Mouse (Mus musculus) left cerebral cortex, adult 11 months (tissue): Measurements from ENCODE around the gene Tdrd9.
A peak's percentile ranks its signal among the peaks of the same experiment; 100 is the strongest.
"Not testable (repeated sequence)": the region's sequence is repeated elsewhere in the genome, so short reads cannot be mapped to it uniquely, and the experiment has no call there.

ENCODE experiments used
- DNase-seq: peaks from one replicate; pipeline ENCODE4 v3.0.0; 2022; ENCODE audit warnings: low spot score

Gene Tdrd9

DNA sequence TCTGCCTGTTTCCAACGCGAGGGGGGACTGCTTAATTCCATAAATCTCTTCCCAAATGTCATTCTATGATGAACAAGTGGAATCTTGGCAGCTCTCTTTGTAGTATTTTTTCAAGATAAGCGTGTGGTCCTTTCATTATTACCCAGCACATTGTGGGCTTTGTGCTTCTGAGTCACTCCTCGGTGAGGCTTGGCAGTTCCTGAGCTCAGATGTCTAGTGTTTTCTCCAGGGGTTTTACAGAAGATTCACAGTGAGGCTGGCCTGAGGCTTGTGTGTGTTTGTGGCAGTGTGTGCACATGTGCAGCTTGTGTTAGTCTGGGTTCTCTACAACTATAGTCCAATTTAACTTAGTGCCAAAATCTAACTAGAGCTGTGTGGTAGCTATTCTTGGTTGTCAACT lies 56.0 kb downstream of the Tdrd9 start:
- DNase-seq: no peak

GRCm38 (mm10) chr12:112033409-112033975 lies 62.1 kb downstream of the Tdrd9 start:
- no peak for DNase-seq

- not testable (repeated sequence) for DNase-seq
These were observed 64.2 kb downstream of the Tdrd9 start for GRCm38 (mm10) chr12:112035341-112036100.

DNA sequence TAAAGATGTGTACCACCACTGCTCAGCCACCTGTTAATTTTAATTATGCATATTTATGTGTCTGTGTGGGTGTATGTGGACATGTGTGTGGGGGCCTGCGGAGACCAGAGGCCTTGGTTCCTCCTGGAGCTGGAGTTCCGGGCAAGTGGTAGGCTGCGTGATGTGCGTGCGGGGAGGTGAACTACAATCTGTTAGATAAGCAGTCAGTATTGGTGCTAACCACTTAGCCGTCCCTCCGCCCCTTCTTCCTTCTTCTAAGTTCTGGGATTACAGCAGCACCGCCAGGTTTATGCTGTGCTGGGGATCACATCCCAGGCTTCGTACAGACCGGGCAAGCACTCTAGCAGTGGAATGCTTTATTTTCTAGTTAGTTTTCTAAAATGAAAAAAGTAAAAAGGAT lies 67.1 kb downstream of the Tdrd9 start:
- no peak for DNase-seq

DNA sequence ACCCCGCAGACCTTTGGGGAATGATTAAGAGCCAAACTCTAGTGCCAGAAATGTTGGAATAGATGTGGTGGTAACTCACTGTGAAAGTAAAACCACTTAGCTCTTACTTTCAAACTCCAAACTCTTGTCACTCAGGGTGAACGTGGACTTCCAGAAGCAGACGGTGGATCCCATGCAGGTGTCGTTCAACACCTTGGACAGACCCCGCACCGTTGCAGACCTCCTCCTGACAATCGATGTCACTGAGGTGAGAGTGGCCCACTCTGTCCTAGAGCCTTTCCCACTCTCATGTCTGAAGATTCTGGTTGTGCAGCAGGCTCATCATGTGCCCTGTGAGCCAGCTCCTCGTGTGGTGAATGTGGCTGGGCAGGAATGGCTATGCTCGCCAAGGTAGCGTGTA lies 67.8 kb downstream of the Tdrd9 start:
- no peak for DNase-seq

- DNase-seq: no peak
These were observed 71.3 kb downstream of the Tdrd9 start for GRCm38 (mm10) chr12:112042681-112043080.

DNA sequence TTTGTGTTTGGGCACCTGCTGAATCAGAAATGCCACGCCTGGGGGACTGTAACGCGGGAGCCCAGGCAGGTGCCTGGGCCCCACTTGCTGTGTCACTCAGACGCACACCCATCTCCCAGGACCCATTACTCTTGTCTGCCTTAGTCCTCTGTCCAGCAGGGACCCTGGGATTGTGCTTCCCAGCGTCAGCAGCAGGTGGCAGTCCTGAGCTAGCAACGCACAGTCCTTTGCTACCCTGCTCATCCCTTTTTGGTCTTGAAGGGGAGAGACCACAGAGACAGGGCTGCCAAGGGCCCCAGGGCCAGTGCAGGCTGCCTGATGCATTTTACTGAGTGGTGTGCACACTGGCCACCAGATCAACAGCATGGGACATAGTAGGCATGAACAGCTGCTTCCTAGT lies 106.3 kb downstream of the Tdrd9 start:
- DNase-seq: no peak

- DNase-seq: no peak
These were observed 108.6 kb downstream of the Tdrd9 start for GRCm38 (mm10) chr12:112079911-112080310.

- DNase-seq: no peak
These were observed 109.6 kb downstream of the Tdrd9 start for GRCm38 (mm10) chr12:112080911-112081310.

DNA sequence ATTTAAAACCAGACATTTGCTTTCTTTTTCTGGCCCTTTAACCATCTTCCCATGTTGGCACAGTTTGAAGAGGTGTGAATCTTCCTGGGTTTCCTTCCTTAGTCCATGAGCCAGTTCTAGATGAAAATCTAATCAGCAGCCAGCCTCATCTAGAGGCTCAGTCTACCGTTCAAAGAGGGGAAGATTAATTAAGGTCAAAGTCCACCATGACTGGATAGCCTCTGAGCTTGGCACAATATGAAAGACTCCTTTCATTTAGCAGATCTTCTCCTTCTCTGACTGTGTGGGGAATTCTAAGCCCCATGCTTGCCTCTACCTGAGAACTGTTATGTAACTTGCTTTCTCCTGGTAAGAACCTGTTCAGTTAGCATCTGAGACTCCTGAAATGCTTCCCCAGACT lies 110.9 kb downstream of the Tdrd9 start:
- DNase-seq: no peak

GRCm38 (mm10) chr12:112086250-112086649 lies 114.9 kb downstream of the Tdrd9 start:
- DNase-seq: no peak

GRCm38 (mm10) chr12:112086726-112087125 lies 115.4 kb downstream of the Tdrd9 start:
- no peak for DNase-seq

DNA sequence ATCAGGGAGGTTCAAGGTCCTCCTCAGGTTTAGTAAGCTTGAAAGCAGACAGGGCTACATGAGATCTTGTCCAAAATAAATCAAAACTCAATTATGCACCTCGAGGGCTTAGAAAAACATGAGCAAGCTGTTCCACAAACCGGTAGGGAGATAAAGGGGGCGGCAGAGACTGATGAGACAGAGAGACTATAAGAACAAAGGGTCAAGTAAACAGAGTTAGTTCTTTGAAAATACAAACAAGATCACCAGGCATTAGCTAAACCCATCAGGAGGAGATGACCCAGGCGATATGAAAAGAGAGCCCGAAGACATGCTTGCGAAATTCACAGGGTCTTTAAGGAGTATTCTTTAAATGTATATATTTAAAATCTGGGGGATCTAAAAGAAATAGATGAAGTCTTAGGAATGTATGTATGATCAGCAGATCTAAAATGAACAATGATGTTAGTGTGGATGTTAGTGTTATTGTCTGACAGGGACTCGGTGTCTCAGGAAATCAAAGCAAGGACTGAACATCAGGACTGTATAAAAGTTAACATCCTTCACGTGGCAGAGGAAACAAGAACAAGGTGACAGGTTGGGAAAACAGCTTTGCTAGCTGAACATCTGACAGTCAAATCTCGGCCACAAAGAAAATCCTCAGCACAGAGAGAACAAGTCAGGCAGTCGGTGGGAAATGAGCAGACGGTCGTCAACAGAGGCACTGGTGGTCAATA lies 117.4 kb downstream of the Tdrd9 start:
- DNase-seq: no peak

- peak; percentile 51 for DNase-seq
These were observed 119.7 kb downstream of the Tdrd9 start for GRCm38 (mm10) chr12:112091054-112091453.

- no peak for DNase-seq
These were observed 123.0 kb downstream of the Tdrd9 start for GRCm38 (mm10) chr12:112094261-112094880.

DNA sequence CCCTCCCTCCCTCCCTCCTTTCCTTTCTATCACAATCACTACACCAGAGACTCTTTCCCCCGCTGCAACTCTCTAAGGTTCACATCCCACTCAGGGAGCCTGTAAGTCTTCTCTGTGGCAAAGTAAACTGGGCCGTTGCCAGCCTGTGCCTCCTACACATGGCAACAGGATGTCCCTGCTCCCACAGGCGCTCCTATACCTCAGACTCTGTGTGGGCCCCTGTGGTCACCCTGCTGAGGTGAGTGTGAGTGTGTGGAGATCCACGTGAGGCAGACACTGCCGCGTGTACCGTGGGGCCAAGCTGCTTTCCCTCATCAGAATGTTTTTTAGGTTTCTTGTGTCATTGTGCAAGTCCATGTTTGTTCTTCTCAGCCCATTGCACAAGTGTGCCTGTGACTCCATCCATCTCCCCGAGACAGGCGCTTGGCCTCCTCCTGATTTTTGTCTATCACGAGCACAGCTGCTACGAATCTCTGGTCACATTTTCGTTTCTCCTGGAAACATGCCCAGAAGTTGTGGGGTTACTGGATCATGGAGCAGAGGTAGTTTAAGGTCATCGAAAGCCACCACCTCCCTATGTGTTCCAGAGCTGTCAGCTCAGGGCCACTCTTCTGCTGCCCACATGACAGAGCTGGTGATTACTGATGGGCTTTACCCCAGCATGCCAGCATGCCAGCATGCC lies 124.8 kb downstream of the Tdrd9 start:
- DNase-seq: peak; percentile 40

DNA sequence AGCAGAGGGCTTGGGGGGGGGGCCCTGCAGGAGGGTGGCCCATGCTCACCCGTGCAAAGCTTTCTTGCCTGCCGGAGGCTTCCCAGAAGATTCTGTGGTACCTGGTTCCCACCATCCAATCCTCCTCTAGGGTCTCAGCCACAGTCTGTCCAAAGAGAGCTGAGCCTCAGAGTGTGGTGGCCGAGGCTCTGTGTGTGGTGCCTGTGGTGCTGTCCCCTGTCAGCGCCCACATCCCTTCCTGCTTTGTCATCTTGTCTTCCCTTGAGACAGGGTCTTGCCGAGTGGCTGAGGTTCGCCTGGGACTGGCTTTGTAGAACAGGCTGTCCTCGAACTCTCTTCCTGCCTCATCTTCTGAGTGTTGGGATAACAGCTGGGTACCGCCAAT lies 125.4 kb downstream of the Tdrd9 start:
- DNase-seq: no peak

- DNase-seq: no peak
These were observed 128.7 kb downstream of the Tdrd9 start for GRCm38 (mm10) chr12:112100106-112100505.

GRCm38 (mm10) chr12:112101045-112101444 lies 129.7 kb downstream of the Tdrd9 start:
- no peak for DNase-seq

DNA sequence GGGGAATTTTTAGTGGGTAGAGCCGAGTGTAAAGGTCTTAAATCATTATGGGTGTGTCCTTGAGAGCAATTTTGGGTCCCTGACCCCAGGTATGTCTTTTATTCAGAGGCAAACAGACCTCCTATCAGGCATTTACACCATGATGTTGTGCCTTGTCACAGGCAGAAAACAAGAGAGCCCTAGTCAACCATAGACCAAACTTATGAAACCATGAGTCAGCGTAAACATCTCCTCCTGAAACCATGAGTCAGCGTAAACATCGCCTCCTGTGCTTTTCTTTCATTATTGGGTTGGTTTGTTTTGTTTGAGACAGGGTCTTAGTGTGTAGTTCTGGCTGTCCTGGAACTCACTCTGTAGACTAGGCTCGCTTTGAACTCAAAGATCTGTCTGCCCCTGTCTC lies 131.8 kb downstream of the Tdrd9 start:
- DNase-seq: no peak

DNA sequence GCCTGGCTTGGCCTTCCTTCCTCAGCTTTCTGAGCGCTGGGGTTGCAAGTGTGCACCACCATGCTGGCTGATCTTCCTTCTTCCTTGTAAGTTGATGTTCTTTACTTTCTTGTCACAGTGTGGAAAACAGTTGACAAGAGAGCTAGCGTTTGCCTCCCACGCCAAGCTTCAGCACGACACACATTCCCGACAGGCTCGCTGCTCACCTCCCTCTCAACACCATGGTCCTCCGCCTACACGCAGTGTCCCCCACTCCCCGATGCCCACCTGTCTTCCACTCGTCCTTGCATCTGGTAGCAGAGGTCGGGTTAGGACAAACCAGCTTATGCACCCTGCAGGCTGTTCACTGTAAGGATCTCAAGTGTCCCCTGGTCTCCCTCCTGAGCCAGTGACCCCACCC lies 133.5 kb downstream of the Tdrd9 start:
- DNase-seq: no peak

DNA sequence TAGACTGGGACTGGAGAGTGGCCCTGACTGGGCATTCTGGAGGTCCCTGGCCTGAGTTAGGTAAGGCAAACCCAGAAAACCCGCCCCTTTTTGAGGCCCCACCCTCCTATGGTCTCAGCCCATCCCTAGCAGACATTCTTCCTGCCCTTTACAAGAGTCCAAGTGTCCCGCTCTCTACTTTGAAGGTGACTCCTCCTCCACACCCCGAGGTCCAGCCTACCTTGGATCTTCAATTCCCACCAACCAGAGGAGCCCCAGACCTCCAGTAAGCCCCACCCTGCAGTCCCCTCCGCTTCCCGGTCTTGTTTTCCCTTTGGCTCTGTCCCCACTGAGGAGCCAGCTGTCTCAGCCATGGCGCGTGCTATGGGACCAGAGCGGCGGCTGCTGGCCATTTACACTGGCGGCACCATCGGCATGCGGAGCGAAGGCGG lies 135.2 kb downstream of the Tdrd9 start, which contains the start of gene Aspg:
TSS of gene Aspg (plus strand) at position 139 of the 431 bp plus-strand sequence.
- no peak for DNase-seq
